In genomic region chr11:79685109-79685508, GRCm38 (mm10) we compare ENCODE assay signal across 24 mouse cellular contexts.
"Had no signal": no experiment of that assay in that cellular context is flagged by ENCODE, and none has a peak within 500 bp of the region (broad histone marks: within the 10 kb centered on the region; RNA-seq: fewer than 3 reads in every experiment).

No protein-coding gene starts in this region.

- H3K27me3 ChIP-seq: embryonic facial prominence, embryonic 12.5 days; embryonic facial prominence, embryonic 13.5 days; embryonic facial prominence, embryonic 15.5 days; forebrain, embryonic 12.5 days; forebrain, embryonic 13.5 days; forebrain, embryonic 15.5 days had no signal

- H3K4me1 ChIP-seq: embryonic facial prominence, embryonic 10.5 days; embryonic facial prominence, embryonic 12.5 days; embryonic facial prominence, embryonic 13.5 days; forebrain, embryonic 10.5 days; forebrain, embryonic 15.5 days had no signal

- H3K27ac ChIP-seq: embryonic facial prominence, embryonic 10.5 days; embryonic facial prominence, embryonic 12.5 days; embryonic facial prominence, embryonic 13.5 days; embryonic facial prominence, embryonic 15.5 days; forebrain, embryonic 10.5 days; forebrain, embryonic 12.5 days; forebrain, embryonic 13.5 days; forebrain, embryonic 15.5 days; gastrocnemius, adult 2 months; heart, adult 2 months; heart, embryonic 10.5 days had no signal

- DNase-seq: cerebellum, adult 9-10 months; cerebellum, adult 9-11 months; cerebellum, postnatal 10 days; cerebellum, postnatal 14 days; cerebellum, postnatal 36 days; embryo, embryonic 11 days; forebrain, postnatal 0 days; gastrocnemius, adult 2 months; gastrocnemius, postnatal 10 days; gastrocnemius, postnatal 14 days; gastrocnemius, postnatal 36 days; heart, adult 11 months; heart, adult 18-20 months; heart, adult 2 months had no signal

- H3K9me3 ChIP-seq: embryonic facial prominence, embryonic 10.5 days; embryonic facial prominence, embryonic 12.5 days; embryonic facial prominence, embryonic 13.5 days; embryonic facial prominence, embryonic 15.5 days; forebrain, embryonic 10.5 days; forebrain, embryonic 12.5 days; forebrain, embryonic 13.5 days; forebrain, embryonic 15.5 days; heart, embryonic 10.5 days had no signal

- H3K4me2 ChIP-seq: embryonic facial prominence, embryonic 12.5 days; embryonic facial prominence, embryonic 13.5 days; embryonic facial prominence, embryonic 15.5 days; forebrain, embryonic 12.5 days; forebrain, embryonic 13.5 days; forebrain, embryonic 15.5 days had no signal

- H3K4me3 ChIP-seq: embryonic facial prominence, embryonic 10.5 days; embryonic facial prominence, embryonic 12.5 days; embryonic facial prominence, embryonic 13.5 days; embryonic facial prominence, embryonic 15.5 days; erythroblast, embryonic 14.5 days; forebrain, embryonic 10.5 days; forebrain, embryonic 12.5 days; forebrain, embryonic 13.5 days; forebrain, embryonic 15.5 days; gastrocnemius, adult 2 months; heart, adult 2 months; heart, embryonic 10.5 days had no signal

- H3K9ac ChIP-seq: embryonic facial prominence, embryonic 12.5 days; embryonic facial prominence, embryonic 13.5 days; embryonic facial prominence, embryonic 15.5 days; forebrain, embryonic 12.5 days; forebrain, embryonic 13.5 days; forebrain, embryonic 15.5 days; forebrain, postnatal 0 days had no signal
